Mouse (Mus musculus) urinary bladder, postnatal 36 days (tissue): ENCODE measurements around the gene Cul4a.

Experiments
- DNase-seq, 2 experiments: peaks; one replicate each; pipeline ENCODE4 v3.0.0; 2022; ENCODE audit warnings: low spot score in 2 of 2, mixed read lengths in 1 of 2

Gene Cul4a

GRCm38 (mm10) chr8:13132220-13132619 lies 26.8 kb downstream of the Cul4a start:
- peak; percentile 25 to 36 for DNase-seq

DNA sequence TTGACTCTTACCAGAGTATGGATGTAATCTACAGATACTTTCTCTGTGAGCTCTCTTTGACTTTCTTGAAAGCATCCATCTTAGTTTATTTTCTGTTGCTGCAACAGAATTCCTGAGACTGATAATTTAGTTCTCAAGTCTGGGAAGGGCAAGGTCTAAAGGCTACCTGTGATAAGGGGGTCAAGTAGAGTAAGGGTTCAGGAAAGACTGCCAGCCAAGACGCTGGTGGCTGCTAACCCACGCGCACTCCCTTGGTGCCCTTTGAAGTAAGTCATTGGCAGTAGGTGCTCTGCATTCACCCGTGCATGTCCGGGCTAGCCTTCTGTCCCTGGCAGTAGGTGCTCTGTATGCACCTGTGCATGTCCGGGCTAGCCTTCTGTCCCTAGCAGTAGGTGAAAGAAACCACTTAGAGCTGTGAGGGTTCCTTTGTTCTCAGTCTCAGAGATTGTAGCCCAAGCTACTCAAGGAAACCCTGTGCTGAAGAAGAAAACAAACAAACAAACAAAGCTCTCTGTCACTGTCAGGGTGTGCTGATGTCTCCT lies 34.3 kb downstream of the Cul4a start:
- no peak for DNase-seq

GRCm38 (mm10) chr8:13141681-13142080 lies 36.3 kb downstream of the Cul4a start:
- no peak for DNase-seq

- peak in 1 of 2 experiments; percentile 32 for DNase-seq
Observed at GRCm38 (mm10) chr8:13148476-13148875, 43.1 kb downstream of the Cul4a start.

DNA sequence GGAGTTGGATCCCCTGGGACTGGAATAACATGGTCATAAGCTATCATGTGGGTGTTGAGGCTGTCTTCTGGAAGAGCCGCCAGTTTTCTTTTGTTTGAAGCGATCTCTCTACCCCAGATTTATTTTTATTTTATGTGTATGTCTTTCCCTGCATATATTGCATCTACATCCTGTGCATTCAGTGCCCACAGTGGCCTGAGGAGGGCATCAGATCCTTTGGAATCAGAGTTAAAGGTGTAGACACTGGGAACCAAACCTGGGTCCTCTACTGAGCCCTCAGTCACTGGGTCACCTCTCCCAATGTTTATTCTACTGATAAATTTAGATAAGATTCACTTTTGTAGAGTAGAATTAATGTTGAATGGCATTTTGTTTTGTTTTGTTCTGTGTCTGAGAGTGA lies 43.9 kb downstream of the Cul4a start:
- no peak for DNase-seq

- DNase-seq, result no peak
Observed at GRCm38 (mm10) chr8:13149866-13150265, 44.4 kb downstream of the Cul4a start.

GRCm38 (mm10) chr8:13150929-13151328 lies 45.5 kb downstream of the Cul4a start:
- no peak for DNase-seq

DNA sequence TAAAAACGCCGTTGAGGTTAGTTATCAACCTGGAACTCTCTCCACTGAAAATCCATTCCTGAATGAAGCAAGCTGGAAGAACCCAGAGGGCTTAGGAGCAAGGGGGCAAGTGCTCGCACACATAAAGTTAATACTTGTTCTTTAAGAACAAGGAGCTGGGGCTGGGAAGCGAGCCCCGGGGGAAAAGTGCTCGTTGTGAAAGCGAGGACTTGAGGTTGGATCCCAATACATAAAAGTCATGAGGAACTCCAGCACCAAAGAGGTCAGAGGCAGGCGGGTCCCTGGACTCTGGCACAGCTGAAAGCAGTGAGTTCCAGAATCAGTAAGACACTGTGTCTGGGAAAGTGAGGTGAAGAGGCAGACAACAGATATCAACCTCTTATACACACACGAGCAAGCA lies 48.7 kb downstream of the Cul4a start:
- DNase-seq, result peak in 1 of 2 experiments; percentile 56

- DNase-seq, result no peak
Observed at GRCm38 (mm10) chr8:13155358-13155757, 49.9 kb downstream of the Cul4a start.

DNA sequence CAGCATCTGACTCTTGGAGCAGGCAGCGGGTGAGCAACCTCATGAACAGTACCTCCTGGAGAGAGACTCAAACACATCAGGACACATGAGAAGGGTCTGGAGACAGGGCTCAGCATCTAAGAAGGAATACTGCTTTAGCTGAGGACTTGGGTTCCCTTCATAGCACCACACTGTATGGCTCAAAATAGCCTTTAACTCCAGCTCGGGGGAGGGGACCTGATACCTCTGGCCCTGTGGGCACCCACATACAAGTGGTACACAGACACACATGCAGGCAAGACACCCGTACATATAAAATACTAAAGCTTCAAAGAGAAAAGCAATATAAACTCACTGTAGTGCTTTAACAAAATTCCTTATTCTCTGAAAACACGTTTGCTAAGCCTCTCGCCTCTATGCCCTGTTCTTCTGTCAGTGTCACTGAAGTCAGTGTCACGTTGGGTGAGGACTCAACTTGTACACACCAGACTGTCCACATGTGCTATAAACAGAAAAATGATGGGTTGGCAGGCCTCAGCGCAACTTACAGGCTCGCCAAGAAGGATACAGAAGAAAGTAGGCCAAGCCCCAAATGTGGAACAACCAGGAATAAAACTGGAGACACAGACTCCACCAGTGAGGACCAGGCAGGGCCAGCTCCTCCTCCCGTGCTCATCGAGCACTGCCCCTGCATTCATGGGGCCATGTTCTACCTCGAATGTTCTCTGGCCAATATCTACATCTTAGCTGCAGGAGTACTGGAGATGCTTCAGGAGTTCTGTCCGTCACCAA lies 51.1 kb downstream of the Cul4a start:
- no peak for DNase-seq

DNA sequence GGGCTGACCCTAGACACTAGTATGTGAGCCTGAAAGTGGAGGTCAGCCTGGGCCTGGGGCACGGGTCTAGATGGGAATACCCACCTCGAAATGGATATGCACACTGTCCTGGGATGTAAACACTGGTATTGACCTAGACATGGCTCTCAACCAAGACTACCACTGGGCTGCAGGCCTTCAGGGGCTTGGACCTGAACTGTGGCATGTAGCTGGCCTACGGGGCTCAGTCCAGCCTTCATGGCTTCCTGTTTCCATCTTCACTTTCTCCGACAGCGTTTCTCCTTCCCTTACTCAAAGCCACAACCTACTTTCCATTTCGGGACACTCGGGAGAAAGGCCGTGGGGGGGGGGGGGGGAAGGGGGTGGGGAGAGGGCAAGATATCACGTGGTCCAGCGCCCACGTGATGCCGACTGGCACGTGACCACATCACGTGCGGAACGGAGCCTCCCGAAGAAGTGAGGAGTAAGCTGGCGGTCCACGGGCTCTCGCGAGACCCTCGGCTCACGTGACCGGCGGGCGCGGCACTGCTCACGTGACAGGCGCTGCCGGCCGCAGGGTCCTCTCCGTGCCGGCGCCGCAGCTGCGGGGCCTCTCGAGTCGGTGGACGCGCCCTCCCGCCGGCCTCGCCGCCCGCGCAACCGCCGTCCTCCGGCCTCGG lies 53.4 kb downstream of the Cul4a start, which contains the start of gene Lamp1:
Lamp1 (plus strand) TSS at position 444 of the 659 bp plus-strand sequence.
- DNase-seq, result peak; percentile 98 to 99

- DNase-seq, result peak; percentile 11 to 13
Observed at GRCm38 (mm10) chr8:13159377-13159881, 54.0 kb downstream of the Cul4a start.

- DNase-seq, result no peak
Observed at GRCm38 (mm10) chr8:13160691-13161090, 55.3 kb downstream of the Cul4a start.

GRCm38 (mm10) chr8:13162098-13162497 lies 56.7 kb downstream of the Cul4a start:
- DNase-seq, result no peak

- no peak for DNase-seq
Observed at GRCm38 (mm10) chr8:13163563-13163962, 58.1 kb downstream of the Cul4a start.

GRCm38 (mm10) chr8:13164361-13164760 lies 58.9 kb downstream of the Cul4a start:
- DNase-seq, result no peak

- DNase-seq, result no peak
Observed at GRCm38 (mm10) chr8:13170510-13170909, 65.1 kb downstream of the Cul4a start.

GRCm38 (mm10) chr8:13174305-13174704 lies 68.9 kb downstream of the Cul4a start:
- DNase-seq, result no peak

DNA sequence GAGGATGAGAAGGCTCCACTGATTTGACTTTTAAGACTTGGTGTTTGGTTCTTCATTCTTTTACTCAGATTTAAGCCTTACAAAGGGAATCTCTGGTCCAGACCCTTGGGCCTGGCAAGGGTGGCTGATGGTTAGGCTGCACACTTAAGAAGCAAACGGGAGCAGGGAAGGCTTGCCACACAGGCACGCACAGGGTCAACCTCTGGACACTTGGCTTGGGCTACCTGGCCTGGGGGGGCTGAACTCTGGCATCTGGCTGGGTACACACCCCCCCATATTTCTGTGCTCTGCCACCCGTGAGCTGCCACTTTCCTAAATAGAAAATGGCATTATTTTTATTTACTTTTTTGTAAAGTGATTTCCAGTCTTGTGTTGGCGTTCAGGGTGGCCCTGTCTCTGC lies 69.4 kb downstream of the Cul4a start:
- DNase-seq, result no peak

GRCm38 (mm10) chr8:13175650-13176049 lies 70.2 kb downstream of the Cul4a start:
- DNase-seq, result no peak

DNA sequence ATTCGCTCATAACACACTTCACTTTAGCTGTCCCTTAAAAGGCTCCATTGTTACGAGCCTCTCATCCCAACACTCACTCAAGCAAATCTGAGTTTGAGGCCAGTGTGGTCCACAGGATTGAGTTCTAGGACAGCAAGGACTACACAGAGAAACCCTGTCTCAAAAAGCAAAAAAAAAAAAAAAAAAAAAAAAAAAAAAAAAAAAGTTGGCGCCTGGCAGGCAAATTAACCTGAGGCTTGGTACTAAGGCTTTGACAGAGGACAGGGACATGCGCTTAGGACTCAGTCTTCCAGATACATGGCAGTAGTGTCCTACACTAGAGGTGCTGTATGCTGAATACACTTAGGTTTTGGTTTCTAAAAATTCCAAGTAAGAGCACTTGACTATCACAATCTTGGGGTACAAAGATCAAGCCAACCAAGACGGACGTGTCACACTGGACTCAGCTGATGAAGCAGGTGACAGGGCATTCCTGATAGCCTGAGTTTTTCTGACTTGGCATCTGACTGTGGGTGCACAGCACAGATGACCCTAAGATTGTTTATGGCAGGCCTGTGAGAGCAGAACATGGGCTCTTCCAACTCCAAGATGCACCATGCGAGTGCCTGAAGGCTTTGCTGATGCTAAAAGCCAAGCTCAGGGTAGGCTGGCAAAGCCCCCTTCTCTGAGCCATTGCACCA lies 71.9 kb downstream of the Cul4a start:
- no peak for DNase-seq

DNA sequence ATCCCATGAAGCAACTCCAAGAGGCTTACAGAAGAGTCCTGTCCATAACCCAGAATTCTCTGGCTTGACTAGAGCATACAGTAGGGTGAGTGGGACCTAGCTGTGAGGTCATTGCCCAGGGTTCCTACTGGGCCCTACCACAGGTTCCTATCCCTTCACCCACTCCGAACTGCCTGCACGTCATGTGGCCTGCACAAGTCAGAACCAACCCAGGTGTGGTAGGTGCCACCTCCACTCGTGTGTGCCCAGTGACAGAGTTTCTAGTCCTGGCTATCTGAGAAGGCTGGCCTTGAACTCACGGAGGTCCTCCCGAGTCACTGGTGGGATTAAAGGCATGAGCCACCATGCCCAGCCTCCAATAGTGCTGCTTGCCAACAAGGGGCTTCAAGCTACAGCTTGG lies 72.7 kb downstream of the Cul4a start:
- no peak for DNase-seq
